Mouse (Mus musculus): ENCODE measurements around the gene Rlim.

- TF ChIP-seq POLR2A (IDR thresholded peaks at IDR 0.05; ENCODE audit: borderline replicate concordance, low read depth, low read length), result no peak
- no peak for TF ChIP-seq CTCF (IDR thresholded peaks at IDR 0.05; ENCODE audit: low read depth, low read length)
Observed at GRCm38 (mm10) chrX:103914790-103915189, 66.3 kb downstream of the Rlim start.
